Mouse (Mus musculus) erythroblast, embryonic 14.5 days (primary cell): ENCODE data around the gene Azin2.

Source experiments
- GATA1 ChIP-seq: IDR thresholded peaks from 2 replicates; pipeline ENCODE4 v1.6.1; 2012; ENCODE audit warnings: low read length, inconsistent platforms, mixed read lengths
- TAL1 ChIP-seq: IDR thresholded peaks from 3 replicates; pipeline ENCODE4 v1.6.1; 2012; ENCODE audit warnings: low read length, inconsistent platforms, mixed read lengths

- TF ChIP-seq TAL1 (no peak), GATA1 (no peak)
These were observed 51.8 kb downstream of the Azin2 start for GRCm38 (mm10) chr4:128910276-128911063.
